20 mouse cellular contexts compared by ENCODE assay signal in the genomic region with DNA sequence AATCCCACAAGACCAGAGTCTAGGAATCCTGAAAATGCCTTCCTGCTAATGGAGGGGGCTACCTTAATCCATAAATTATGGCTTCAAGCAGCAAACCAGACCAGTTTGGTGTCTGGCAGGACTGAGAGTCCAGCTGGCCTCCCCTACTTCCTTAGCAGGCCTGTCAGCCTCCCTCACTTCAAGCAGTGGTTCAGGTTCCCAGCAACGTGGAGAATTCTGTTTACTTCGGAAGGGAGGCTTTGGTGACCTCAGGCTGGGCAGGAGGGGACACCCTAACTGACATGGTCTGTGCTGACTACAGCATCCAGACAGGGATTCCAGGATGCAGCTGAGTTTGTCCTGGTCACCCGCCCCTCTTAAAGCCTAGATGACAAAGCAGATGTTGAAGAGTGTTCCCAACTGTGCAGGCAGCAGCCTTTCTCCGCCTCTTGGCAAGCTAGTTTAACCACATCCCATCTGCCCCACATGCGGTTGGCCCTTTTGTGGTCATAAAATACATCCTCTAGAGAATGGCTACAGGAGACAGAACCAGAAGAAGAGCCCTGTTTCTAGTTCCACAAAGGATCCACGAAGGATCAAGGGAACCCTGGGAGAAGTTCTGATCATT. TPM values are rescaled to one million over a fixed set of nuclear protein-coding genes. Genes with fewer than 3 reads are reported as not detected.
DNase-seq lines count a peak whose midpoint lies in the region; ATAC-seq and TF ChIP-seq lines count a peak whose summit lies in the region.
"Had no signal": no experiment of that assay in that cellular context is flagged by ENCODE, and none has a peak within 500 bp of the region (broad histone marks: within the 10 kb centered on the region; RNA-seq: fewer than 3 reads in every experiment).

No protein-coding gene starts in this region.

- no peak for TF ChIP-seq CTCF in kidney, adult 2 months (conservative IDR thresholded peaks at IDR 0.05; ENCODE audit: insufficient read depth, insufficient read length, low read depth, low read length)
- TF ChIP-seq CTCF in lung, postnatal 0 days (IDR thresholded peaks at IDR 0.05), result no peak

- H3K36me3 ChIP-seq in kidney, adult 2 months (ENCODE audit: control insufficient read depth, insufficient read depth, low read length), result no peaks in the 10 kb centered on the region
- no peaks in the 10 kb centered on the region for H3K36me3 ChIP-seq in lung, postnatal 0 days (ENCODE audit: insufficient read depth, low read length)
- no peaks in the 10 kb centered on the region for H3K36me3 ChIP-seq in embryonic facial prominence, embryonic 15.5 days
- no peaks in the 10 kb centered on the region for H3K36me3 ChIP-seq in myocyte (ENCODE audit: control insufficient read depth, insufficient read depth)
- H3K36me3 ChIP-seq: liver, embryonic 12.5 days; neural tube, embryonic 15.5 days; stomach, embryonic 15.5 days had no signal

- no peak for TF ChIP-seq EP300 in lung, postnatal 0 days (IDR thresholded peaks at IDR 0.05)

- peak; percentile 59 for ATAC-seq in lung, postnatal 0 days
- peak; percentile 16; the same call in 1 of the 2 replicates for ATAC-seq in embryonic facial prominence, embryonic 15.5 days (ENCODE audit: insufficient number of reproducible peaks, low FRiP score, low TSS enrichment, low read depth)
- ATAC-seq: forebrain, postnatal 0 days; liver, embryonic 12.5 days had no signal

- 0 out of 2 replicates have a peak, but pooled peaks cover 3% of the 10 kb centered on the region for H3K4me1 ChIP-seq in kidney, adult 2 months (ENCODE audit: control insufficient read depth, insufficient read depth, low read length)
- H3K4me1 ChIP-seq in lung, postnatal 0 days (ENCODE audit: insufficient read depth, low read depth, low read length), result no peaks in the 10 kb centered on the region
- H3K4me1 ChIP-seq in embryonic facial prominence, embryonic 15.5 days, result peaks cover 35% of the 10 kb centered on the region

- no peak overlapping the region for H3ac ChIP-seq in myocyte (ENCODE audit: control insufficient read depth, insufficient read length)

- H3K9me3 ChIP-seq in lung, postnatal 0 days (ENCODE audit: low read length), result no peaks in the 10 kb centered on the region
- no peaks in the 10 kb centered on the region for H3K9me3 ChIP-seq in embryonic facial prominence, embryonic 15.5 days (replicated peaks)
- H3K9me3 ChIP-seq: liver, embryonic 12.5 days; neural tube, embryonic 15.5 days; stomach, embryonic 15.5 days had no signal

- TF ChIP-seq POLR2A in kidney, adult 2 months (IDR thresholded peaks at IDR 0.05; ENCODE audit: low read depth, low read length), result no peak
- peak; percentile 49 for TF ChIP-seq POLR2A in myocyte (IDR thresholded peaks at IDR 0.05; ENCODE audit: insufficient read length, low read depth)

- DNase-seq in kidney, adult 2 months, result peak; percentile 27
- DNase-seq in kidney, adult 8-10 months, result no peak
- peak; percentile 58 for DNase-seq in lung, postnatal 0 days (ENCODE audit: low spot score)
- no peak for DNase-seq in lung, adult 18-20 months
- no peak for DNase-seq in urinary bladder, adult 2 months (ENCODE audit: low spot score)
- DNase-seq in frontal cortex, postnatal 25 days (ENCODE audit: low spot score in 2 of 2), result no peak
- DNase-seq: adrenal gland, postnatal 14 days; cerebellum, adult 9-10 months; forebrain, postnatal 0 days; gastrocnemius, postnatal 10 days; heart, postnatal 10 days; layer of hippocampus, postnatal 36 days; left cerebral cortex, postnatal 4 days; spleen, adult 18-20 months; thymus, postnatal 36 days had no signal

- no peak overlapping the region for H3K27ac ChIP-seq in kidney, adult 2 months (ENCODE audit: insufficient read depth, low read depth, low read length)
- no peak overlapping the region for H3K27ac ChIP-seq in lung, postnatal 0 days (ENCODE audit: low read length)
- H3K27ac ChIP-seq in embryonic facial prominence, embryonic 15.5 days (replicated peaks), result no peak overlapping the region
- H3K27ac ChIP-seq: liver, embryonic 12.5 days; neural tube, embryonic 15.5 days; stomach, embryonic 15.5 days had no signal

- no peak overlapping the region for H3K9ac ChIP-seq in lung, postnatal 0 days (replicated peaks; ENCODE audit: low read depth)
- H3K9ac ChIP-seq in embryonic facial prominence, embryonic 15.5 days, result no peak overlapping the region
- H3K9ac ChIP-seq: forebrain, postnatal 0 days; liver, embryonic 12.5 days; neural tube, embryonic 15.5 days; stomach, embryonic 15.5 days had no signal

- no peak overlapping the region for H3K4me3 ChIP-seq in kidney, adult 2 months (ENCODE audit: insufficient read depth, low read depth, low read length)
- no peak overlapping the region for H3K4me3 ChIP-seq in lung, postnatal 0 days (ENCODE audit: low read depth, low read length)
- H3K4me3 ChIP-seq in embryonic facial prominence, embryonic 15.5 days (replicated peaks), result no peak overlapping the region
- no peak overlapping the region for H3K4me3 ChIP-seq in myocyte
- H3K4me3 ChIP-seq: liver, embryonic 12.5 days; neural tube, embryonic 15.5 days; stomach, embryonic 15.5 days had no signal

- H3K27me3 ChIP-seq in kidney, adult 2 months (replicated peaks; ENCODE audit: control insufficient read depth, insufficient read depth, low read length), result no peaks in the 10 kb centered on the region; the same call in 1 of the 2 replicates
- H3K27me3 ChIP-seq in lung, postnatal 0 days (replicated peaks; ENCODE audit: insufficient read depth, low read length), result peaks cover 43% of the 10 kb centered on the region
- peaks cover 62% of the 10 kb centered on the region for H3K27me3 ChIP-seq in embryonic facial prominence, embryonic 15.5 days
- H3K27me3 ChIP-seq in myocyte (ENCODE audit: control insufficient read depth, insufficient read depth, insufficient read length), result no peaks in the 10 kb centered on the region

- no peaks in the 10 kb centered on the region for H3K79me2 ChIP-seq in myocyte (ENCODE audit: control insufficient read depth, insufficient read depth)

- whole genome bisulfite sequencing in kidney, adult 2 months, result 50% methylated on average over 6 of the region's 6 CpGs
- 37% methylated on average over 6 of the region's 6 CpGs for WGBS in lung, postnatal 0 days
- WGBS in embryonic facial prominence, embryonic 15.5 days, result 31% methylated on average over 6 of the region's 6 CpGs

- no peak overlapping the region for H3K4me2 ChIP-seq in lung, postnatal 0 days (replicated peaks; ENCODE audit: low read depth, low read length)
- no peak overlapping the region for H3K4me2 ChIP-seq in embryonic facial prominence, embryonic 15.5 days (replicated peaks)
- H3K4me2 ChIP-seq in myocyte (ENCODE audit: low read depth), result peak overlapping the region; percentile 75
- H3K4me2 ChIP-seq: liver, embryonic 12.5 days; neural tube, embryonic 15.5 days; stomach, embryonic 15.5 days had no signal

TF ChIP-seq in myocyte, 11 proteins besides CTCF, POLR2A, EP300 and RAD21:
- TF ChIP-seq MAX (IDR thresholded peaks at IDR 0.05; ENCODE audit: low read depth), result no peak
- TF ChIP-seq USF1 (IDR thresholded peaks at IDR 0.05; ENCODE audit: low read depth), result no peak
- peak; percentile 40 for TF ChIP-seq TCF12 (IDR thresholded peaks at IDR 0.05; ENCODE audit: insufficient read depth, poor library complexity, severe bottlenecking)
- TF ChIP-seq MYOG (IDR thresholded peaks at IDR 0.05; ENCODE audit: control insufficient read depth in 1 of 3, insufficient read depth in 1 of 3, insufficient read length in 2 of 3, low read depth in 2 of 3), result peak in 1 of 3 experiments; percentile 70
- TF ChIP-seq MYOD1 (IDR thresholded peaks at IDR 0.05; ENCODE audit: control insufficient read depth in 1 of 3, insufficient read length in 2 of 3, low read depth in 2 of 3), result peak in 2 of 3 experiments; percentile 71 to 73
- TF ChIP-seq REST (IDR thresholded peaks at IDR 0.05; ENCODE audit: insufficient read depth, insufficient read length), result no peak
- no peak for TF ChIP-seq E2F4 (IDR thresholded peaks at IDR 0.05; ENCODE audit: insufficient read depth)
- peak; percentile 4 for TF ChIP-seq SRF (IDR thresholded peaks at IDR 0.05; ENCODE audit: control insufficient read depth, insufficient read length, low read depth)

RNA-seq across cellular contexts. Expression of a gene that starts 6.3 kb away (rescaled TPM):
- polyA plus RNA-seq in kidney, adult 2 months (2012; rRNA removed), result 1.1 and 1.5 TPM in 2 replicates
- not detected in 2 replicates for polyA plus RNA-seq in lung, postnatal 0 days (2015; fragmentation: Nextera tagmentation; extraction: Ambion mirVana)
- polyA plus RNA-seq in embryonic facial prominence, embryonic 15.5 days (2015; fragmentation: Nextera tagmentation; extraction: Ambion mirVana), result 0.54 and 0.85 TPM in 2 replicates
- polyA plus RNA-seq in myocyte (2012; fragmentation: generic; extraction: Trizol), result 0.07 TPM
- polyA plus RNA-seq in urinary bladder, adult 2 months (2012; rRNA removed), result 0.06 TPM in 1 of 2 replicates, not detected in the other
- polyA plus RNA-seq: liver, embryonic 12.5 days; stomach, embryonic 15.5 days had no signal

RNA-seq across cellular contexts. Expression of a gene that starts 17.8 kb away (rescaled TPM):
- polyA plus RNA-seq in kidney, adult 2 months (2012; rRNA removed), result 25.3 and 27.7 TPM in 2 replicates
- polyA plus RNA-seq in lung, postnatal 0 days (2015; fragmentation: Nextera tagmentation; extraction: Ambion mirVana), result 8.6 and 8.7 TPM in 2 replicates
- polyA plus RNA-seq in embryonic facial prominence, embryonic 15.5 days (2015; fragmentation: Nextera tagmentation; extraction: Ambion mirVana), result 16.5 and 18.9 TPM in 2 replicates
- 24.6 TPM for polyA plus RNA-seq in myocyte (2012; fragmentation: generic; extraction: Trizol)
- 16.7 and 19.7 TPM in 2 replicates for polyA plus RNA-seq in urinary bladder, adult 2 months (2012; rRNA removed)

Comparison
In these comparisons a context has a peak if more than half of its experiments do, and no peak if none do; other contexts are left out.
1. DNase-seq: peak in kidney, adult 2 months (single experiment) and lung, postnatal 0 days (single experiment); none in kidney, adult 8-10 months (0 of 2), lung, adult 18-20 months (0 of 2), urinary bladder, adult 2 months (single experiment) and frontal cortex, postnatal 25 days (0 of 2).